Mouse (Mus musculus) midbrain, embryonic 13.5 days (tissue): ENCODE measurements at regions not wholly inside any gene's neighbourhood (a gene's known extent, or its start where the extent isn't known, plus 50 kb on each side); places are given as distances from the start of the nearest gene placed in this dataset.

ENCODE experiments used
- ATAC-seq: fragments of 200-750 bp; cut with Nextera tagmentation; 2 replicates; pipeline ENCODE4 v1.8.0; 2017; ENCODE audit warnings: mild to moderate bottlenecking, moderate TSS enrichment, moderate library complexity
- H3K27ac ChIP-seq: fragments of 300-500 bp; sonication (generic); 2 replicates; pipeline ENCODE4 v1.5.1; 2015; ENCODE audit warnings: inconsistent platforms, mild to moderate bottlenecking, moderate library complexity
- H3K27me3 ChIP-seq: fragments of 300-500 bp; sonication (generic); 2 replicates; pipeline ENCODE4 v1.6.1; 2015; ENCODE audit warnings: mild to moderate bottlenecking, inconsistent platforms
- H3K36me3 ChIP-seq: fragments of 300-500 bp; sonication (generic); 2 replicates; pipeline ENCODE4 v1.6.1; 2015; ENCODE audit warnings: mild to moderate bottlenecking, inconsistent platforms
- H3K4me1 ChIP-seq: fragments of 300-500 bp; sonication (generic); replicated peaks from 2 replicates; pipeline ENCODE4 v1.6.1; 2015; ENCODE audit warnings: inconsistent platforms
- H3K4me2 ChIP-seq: fragments of 300-500 bp; sonication (generic); replicated peaks from 2 replicates; pipeline ENCODE4 v1.6.1; 2015; ENCODE audit warnings: moderate library complexity, mild to moderate bottlenecking, inconsistent platforms
- H3K4me3 ChIP-seq: fragments of 300-500 bp; sonication (generic); replicated peaks from 2 replicates; pipeline ENCODE4 v1.5.1; 2015; ENCODE audit warnings: mild to moderate bottlenecking, inconsistent platforms
- H3K9ac ChIP-seq: fragments of 300-500 bp; sonication (generic); replicated peaks from 2 replicates; pipeline ENCODE4 v1.6.1; 2015; ENCODE audit warnings: mild to moderate bottlenecking, inconsistent platforms
- H3K9me3 ChIP-seq: fragments of 300-500 bp; sonication (generic); 2 replicates; pipeline ENCODE4 v1.6.1; 2016; ENCODE audit warnings: mild to moderate bottlenecking, inconsistent platforms
- WGBS: fragments of 180-500 bp; shearing (Covaris S2); methylation state at CpG from one replicate; pipeline ENCODE4 v1.1.7; 2015; 5-methylcytosine and 5-hydroxymethylcytosine counted together

GRCm38 (mm10) chr12:10866907-10867538, 283.8 kb downstream of the Kcns3 start:
- no peaks in the 10 kb centered on the region for H3K27me3 ChIP-seq
- no peak overlapping the region for H3K4me3 ChIP-seq
- WGBS, result 81% methylated on average over 3 of the region's 3 CpGs
- no peaks in the 10 kb centered on the region for H3K9me3 ChIP-seq
- H3K36me3 ChIP-seq, result no peaks in the 10 kb centered on the region
- H3K9ac ChIP-seq, result no peak overlapping the region
- no peak overlapping the region for H3K27ac ChIP-seq
- ATAC-seq, result no peak
- H3K4me2 ChIP-seq, result no peak overlapping the region
- no peaks in the 10 kb centered on the region for H3K4me1 ChIP-seq

GRCm38 (mm10) chr12:10865294-10865693, 285.6 kb downstream of the Kcns3 start:
- no peak overlapping the region for H3K4me3 ChIP-seq
- no peaks in the 10 kb centered on the region for H3K9me3 ChIP-seq

GRCm38 (mm10) chr12:10820335-10820734, 330.5 kb downstream of the Kcns3 start:
- Histone ChIP-seq H3K27ac (no peak overlapping the region), H3K4me2 (no peak overlapping the region), H3K4me1 (no peaks in the 10 kb centered on the region), H3K9ac (no peak overlapping the region), H3K36me3 (no peaks in the 10 kb centered on the region), H3K4me3 (no peak overlapping the region), H3K9me3 (no peaks in the 10 kb centered on the region), H3K27me3 (no peaks in the 10 kb centered on the region)
- ATAC-seq, result no peak
- 95% methylated on average over 2 of the region's 2 CpGs for WGBS

More at GRCm38 (mm10) chr12:10865294-10865693, 285.6 kb downstream of the Kcns3 start:
- Histone ChIP-seq H3K9ac (no peak overlapping the region), H3K36me3 (no peaks in the 10 kb centered on the region), H3K27ac (no peak overlapping the region), H3K4me2 (no peak overlapping the region), H3K4me1 (no peaks in the 10 kb centered on the region), H3K27me3 (no peaks in the 10 kb centered on the region)
- WGBS, result 93% methylated on average over 2 of the region's 2 CpGs
- no peak for ATAC-seq

GRCm38 (mm10) chr12:10818083-10818482, 332.8 kb downstream of the Kcns3 start:
- no peak overlapping the region for H3K4me3 ChIP-seq
- H3K27me3 ChIP-seq, result no peaks in the 10 kb centered on the region
- no peaks in the 10 kb centered on the region for H3K36me3 ChIP-seq
- no peaks in the 10 kb centered on the region for H3K4me1 ChIP-seq
- no peak overlapping the region for H3K27ac ChIP-seq
- no peak overlapping the region for H3K4me2 ChIP-seq
- ATAC-seq, result no peak
- no peak overlapping the region for H3K9ac ChIP-seq
- no peaks in the 10 kb centered on the region for H3K9me3 ChIP-seq
- 56% methylated on average over 2 of the region's 2 CpGs for WGBS

GRCm38 (mm10) chr12:10817516-10817915, 333.3 kb downstream of the Kcns3 start:
- H3K36me3 ChIP-seq, result no peaks in the 10 kb centered on the region
- H3K4me1 ChIP-seq, result no peaks in the 10 kb centered on the region
- H3K9me3 ChIP-seq, result no peaks in the 10 kb centered on the region
- H3K4me3 ChIP-seq, result no peak overlapping the region
- no peak for ATAC-seq
- no peak overlapping the region for H3K9ac ChIP-seq
- H3K27ac ChIP-seq, result no peak overlapping the region
- no peak overlapping the region for H3K4me2 ChIP-seq
- WGBS, result 92% methylated on average over 2 of the region's 2 CpGs
- H3K27me3 ChIP-seq, result no peaks in the 10 kb centered on the region

GRCm38 (mm10) chr12:10810597-10810996, 340.3 kb downstream of the Kcns3 start:
- ATAC-seq, result no peak
- H3K4me2 ChIP-seq, result no peak overlapping the region
- no peaks in the 10 kb centered on the region for H3K27me3 ChIP-seq
- H3K9ac ChIP-seq, result no peak overlapping the region
- no peaks in the 10 kb centered on the region for H3K4me1 ChIP-seq
- H3K36me3 ChIP-seq, result no peaks in the 10 kb centered on the region
- no peaks in the 10 kb centered on the region for H3K9me3 ChIP-seq
- H3K27ac ChIP-seq, result no peak overlapping the region
- H3K4me3 ChIP-seq, result no peak overlapping the region

- 57% methylated on average over 2 of the region's 2 CpGs for WGBS
- no peaks in the 10 kb centered on the region for H3K27me3 ChIP-seq
- no peak overlapping the region for H3K9ac ChIP-seq
- no peaks in the 10 kb centered on the region for H3K4me1 ChIP-seq
- ATAC-seq, result no peak
- H3K4me3 ChIP-seq, result no peak overlapping the region
- H3K9me3 ChIP-seq, result no peaks in the 10 kb centered on the region
- no peak overlapping the region for H3K4me2 ChIP-seq
- no peaks in the 10 kb centered on the region for H3K36me3 ChIP-seq
- no peak overlapping the region for H3K27ac ChIP-seq
Measured at GRCm38 (mm10) chr12:10804491-10804890, 346.4 kb downstream of the Kcns3 start.
